Mouse (Mus musculus) gastrocnemius, adult 8-10 months (tissue): ENCODE measurements at regions not wholly inside any gene's neighbourhood (a gene's known extent, or its start where the extent isn't known, plus 50 kb on each side); places are given as distances from the start of the nearest gene placed in this dataset.
"Not testable (repeated sequence)": the region's sequence is repeated elsewhere in the genome, so short reads cannot be mapped to it uniquely, and the experiment has no call there.

ENCODE experiments used
- DNase-seq, 2 experiments: peaks; one replicate each; pipeline ENCODE4 v3.0.0; 2022; ENCODE audit warnings: low spot score in 2 of 2

- DNase-seq: peak; percentile 85 to 87
Observed at GRCm38 (mm10) chr3:21935571-21936261, 140.7 kb upstream of the Tbl1xr1 start.

DNA sequence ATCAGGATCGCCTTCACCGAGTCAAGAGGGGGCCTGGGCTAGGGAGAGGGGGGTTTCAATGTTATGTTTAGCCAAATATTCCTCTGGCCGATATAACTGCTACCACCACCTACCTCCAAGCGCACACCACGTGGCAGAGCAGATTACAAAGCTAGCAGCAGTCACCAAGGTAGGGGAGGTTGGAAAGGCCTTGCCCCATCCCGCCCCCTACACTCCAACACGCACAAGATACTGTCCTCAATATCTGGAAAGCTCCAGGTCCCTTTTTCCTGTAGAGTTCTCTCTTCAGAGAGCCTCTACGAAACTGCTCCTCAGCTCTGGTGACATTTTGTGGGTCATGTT is 140.2 kb upstream of the Tbl1xr1 start:
- DNase-seq: no peak

- no peak for DNase-seq
Observed at GRCm38 (mm10) chr3:21936616-21937015, 139.8 kb upstream of the Tbl1xr1 start.

GRCm38 (mm10) chr3:21937281-21938035 is 139.0 kb upstream of the Tbl1xr1 start:
- no peak for DNase-seq

DNA sequence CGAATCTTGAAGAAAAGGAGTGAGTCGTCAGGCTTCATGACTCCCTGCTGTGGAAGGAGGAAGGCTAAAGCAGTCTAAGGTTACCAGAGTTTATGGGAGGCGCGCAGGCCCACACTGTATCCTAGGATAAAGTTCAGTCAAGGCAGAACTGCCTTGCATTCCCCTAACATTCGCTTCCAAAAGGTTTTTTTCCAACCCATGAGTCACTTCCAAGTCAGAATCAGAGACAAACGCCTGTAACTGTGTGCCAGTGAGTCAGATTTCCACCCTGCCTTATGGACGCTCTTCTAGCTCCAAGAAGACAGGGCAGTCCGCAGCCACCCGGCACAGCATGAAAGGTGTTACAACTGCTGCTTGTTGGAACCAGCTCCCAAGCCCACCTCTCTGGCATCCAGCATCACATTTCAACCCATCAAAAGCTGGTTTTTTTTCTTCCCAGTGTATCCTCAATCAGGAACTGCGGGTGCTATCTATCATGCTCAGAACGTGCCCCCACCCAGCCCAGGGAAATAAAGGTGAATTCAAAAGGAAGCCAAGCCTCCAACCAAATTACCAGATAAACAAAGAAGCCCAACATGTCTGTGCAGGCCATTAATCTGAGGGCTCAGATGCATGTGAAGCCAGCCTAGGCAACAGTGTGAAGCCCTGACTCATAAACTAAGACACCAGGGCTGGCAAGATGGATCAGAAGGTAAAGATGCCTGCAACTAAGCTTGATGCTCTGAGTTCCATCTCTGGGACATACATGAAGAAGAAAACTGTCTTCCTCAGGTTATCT is 138.2 kb upstream of the Tbl1xr1 start:
- peak; percentile 17 to 20 for DNase-seq

DNA sequence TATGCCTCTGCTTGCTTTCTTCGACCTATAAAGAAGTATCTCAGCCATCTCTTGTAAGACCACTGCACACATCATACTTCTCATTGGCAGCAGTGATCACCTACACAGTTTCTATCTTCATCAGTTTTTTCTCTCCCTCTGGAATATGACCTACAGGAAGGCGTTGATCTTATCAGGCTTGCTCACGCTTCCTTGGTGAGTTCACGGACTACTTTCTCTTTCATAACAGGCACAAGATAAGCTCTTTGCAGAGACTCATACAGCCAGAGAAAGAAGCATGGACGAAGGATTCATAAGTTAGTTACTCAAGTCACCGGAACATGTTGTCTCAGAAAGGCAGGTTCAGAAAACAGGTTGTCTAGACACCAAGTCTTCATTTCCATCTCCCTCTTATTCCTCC is 136.7 kb upstream of the Tbl1xr1 start:
- DNase-seq: no peak

- no peak for DNase-seq
Observed at GRCm38 (mm10) chr3:21941596-21941995, 134.9 kb upstream of the Tbl1xr1 start.

DNA sequence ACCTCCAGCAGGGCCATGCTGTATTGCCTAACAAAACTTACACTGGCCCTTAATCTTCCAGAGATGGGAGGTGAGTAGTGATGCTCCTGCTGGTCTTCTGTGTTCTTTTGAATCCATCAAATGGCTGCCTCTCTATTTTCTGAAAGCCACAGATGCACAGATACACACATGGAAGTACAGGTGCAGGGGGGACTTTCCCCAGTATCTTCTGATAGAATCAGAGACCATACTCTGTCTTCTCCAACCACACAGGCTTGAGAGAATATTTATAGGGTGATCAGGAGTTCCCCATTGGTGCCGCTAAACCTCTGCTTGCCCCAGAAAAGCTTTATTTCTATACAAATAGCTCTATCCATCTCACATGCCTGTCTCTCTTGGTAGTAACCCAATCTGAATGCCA is 133.5 kb upstream of the Tbl1xr1 start:
- no peak for DNase-seq

- DNase-seq: no peak
Observed at GRCm38 (mm10) chr3:21945775-21946174, 130.7 kb upstream of the Tbl1xr1 start.

GRCm38 (mm10) chr3:21947320-21948073 is 129.0 kb upstream of the Tbl1xr1 start:
- no peak for DNase-seq

DNA sequence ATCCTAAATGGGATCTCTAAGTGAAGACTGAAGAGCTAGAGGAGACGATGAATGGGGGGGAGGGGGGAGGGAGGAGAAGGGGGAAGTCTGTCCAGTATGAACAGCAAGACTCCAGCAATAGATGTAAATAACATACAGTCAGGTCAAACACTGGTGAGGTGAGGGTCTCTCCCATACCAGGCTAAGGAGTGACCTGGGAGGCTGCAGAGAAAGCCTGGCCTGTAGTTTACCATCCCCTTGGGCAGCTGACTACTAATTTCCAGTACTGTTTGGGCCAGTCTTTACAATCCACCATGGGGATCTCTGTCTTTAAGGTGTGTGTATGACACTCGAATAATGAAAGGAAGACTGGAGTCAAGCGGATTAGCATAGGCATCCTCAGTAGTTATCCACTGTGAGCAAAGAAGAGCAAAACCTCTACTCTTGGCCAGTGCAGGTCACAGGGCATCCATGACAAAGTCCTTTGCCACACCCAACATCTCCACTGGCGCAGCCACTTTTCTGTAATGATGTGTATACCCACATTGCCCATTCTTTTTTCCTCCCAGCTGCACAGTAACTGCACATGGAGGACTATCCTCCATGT is 128.3 kb upstream of the Tbl1xr1 start:
- no peak for DNase-seq

GRCm38 (mm10) chr3:21949459-21949858 is 127.0 kb upstream of the Tbl1xr1 start:
- no peak for DNase-seq

DNA sequence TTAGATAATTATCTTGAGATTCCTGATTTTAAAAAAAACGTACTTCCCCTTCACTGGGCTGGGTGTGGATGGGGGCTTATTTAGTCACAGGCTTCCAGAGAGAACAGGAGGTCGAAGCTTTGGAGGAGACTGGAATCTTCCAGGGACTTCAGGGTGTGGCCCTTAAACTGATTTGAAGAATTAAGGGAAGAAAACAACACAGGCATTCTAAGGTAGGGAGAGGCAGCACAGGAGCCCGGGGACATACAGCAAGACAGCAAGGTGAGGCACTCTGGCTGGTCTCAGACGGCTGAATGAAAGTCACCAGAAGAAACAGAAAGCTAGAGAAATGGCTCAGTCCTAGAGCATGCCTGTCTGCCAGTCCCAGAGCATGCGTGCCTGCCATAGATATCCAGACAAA is 125.9 kb upstream of the Tbl1xr1 start:
- no peak for DNase-seq

DNA sequence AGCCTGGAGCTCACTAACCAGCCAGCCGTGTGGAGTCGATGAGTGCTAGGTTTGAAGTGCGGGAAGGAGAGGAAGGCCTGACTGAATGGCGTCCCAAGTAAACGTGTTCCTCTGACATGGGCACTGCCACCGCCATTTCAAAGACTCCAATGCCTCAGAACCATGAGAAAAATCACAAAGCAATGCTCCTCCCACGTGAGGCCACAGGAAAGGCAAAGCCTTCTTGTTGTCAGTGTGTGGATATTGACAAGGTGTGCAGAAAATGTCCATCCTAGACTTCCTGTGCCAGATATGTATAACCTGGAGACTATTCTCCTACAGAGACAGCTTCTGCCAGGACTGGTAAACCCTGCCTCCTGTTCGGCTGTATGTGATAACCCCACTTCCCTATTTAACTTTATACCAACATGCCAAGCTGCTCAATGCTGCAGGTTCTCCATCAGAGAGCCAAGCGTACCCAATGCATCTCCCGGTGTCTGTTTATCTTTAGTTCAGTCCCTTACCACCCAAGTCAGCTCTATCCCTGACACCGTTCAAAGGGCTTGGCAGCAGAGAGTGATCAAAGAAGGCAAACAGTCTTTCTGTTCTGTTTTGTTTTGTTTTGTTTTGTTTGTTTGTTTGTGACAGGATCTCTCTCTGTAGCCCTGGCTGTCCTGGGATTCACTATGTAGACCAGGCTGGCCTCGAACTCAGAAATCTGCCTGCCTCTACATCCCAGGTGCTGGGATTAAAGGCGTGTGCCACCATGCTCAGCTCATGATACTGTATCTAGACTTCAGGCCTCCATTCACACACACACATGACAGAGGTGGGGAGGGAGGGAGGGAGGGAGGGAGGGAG is 124.8 kb upstream of the Tbl1xr1 start:
- DNase-seq: no peak

DNA sequence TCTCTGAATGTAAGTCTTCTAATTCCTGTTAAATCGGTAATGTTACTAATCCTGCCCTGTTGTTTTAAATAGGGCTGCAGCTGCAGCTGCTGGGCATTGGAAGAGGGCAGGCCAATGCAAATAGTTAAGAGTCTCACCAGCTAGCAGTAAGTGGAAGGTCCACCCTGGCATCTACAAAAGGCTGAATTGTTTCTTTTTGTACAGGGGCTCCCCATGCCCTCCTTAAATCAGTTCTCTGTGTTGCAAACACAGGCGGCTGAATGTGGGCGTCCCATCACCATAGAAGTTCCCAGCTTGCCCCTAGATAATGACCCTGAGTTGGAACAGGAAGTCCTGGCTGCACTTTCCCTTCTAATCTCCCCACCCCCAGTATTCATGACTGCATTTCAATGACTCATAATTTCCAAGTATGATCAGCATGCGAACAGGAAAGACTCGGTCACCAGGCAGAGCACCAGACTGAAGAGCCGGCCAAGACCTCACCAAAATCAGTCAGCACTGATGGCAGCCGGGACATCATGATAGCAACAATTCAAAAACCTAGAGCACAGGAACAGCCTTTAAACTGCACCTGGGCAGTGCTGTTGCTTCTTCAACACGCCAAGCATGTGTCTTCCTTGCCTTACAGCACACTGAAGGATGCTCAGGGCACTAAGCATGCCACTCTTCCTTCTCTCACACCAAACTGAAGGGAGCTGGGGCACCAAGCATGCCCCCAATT is 123.6 kb upstream of the Tbl1xr1 start:
- peak; percentile 59 to 60 for DNase-seq

GRCm38 (mm10) chr3:21953416-21953810 is 123.0 kb upstream of the Tbl1xr1 start:
- DNase-seq: peak in 1 of 2 experiments; percentile 25

GRCm38 (mm10) chr3:21955681-21956080 is 120.8 kb upstream of the Tbl1xr1 start:
- no peak for DNase-seq

DNA sequence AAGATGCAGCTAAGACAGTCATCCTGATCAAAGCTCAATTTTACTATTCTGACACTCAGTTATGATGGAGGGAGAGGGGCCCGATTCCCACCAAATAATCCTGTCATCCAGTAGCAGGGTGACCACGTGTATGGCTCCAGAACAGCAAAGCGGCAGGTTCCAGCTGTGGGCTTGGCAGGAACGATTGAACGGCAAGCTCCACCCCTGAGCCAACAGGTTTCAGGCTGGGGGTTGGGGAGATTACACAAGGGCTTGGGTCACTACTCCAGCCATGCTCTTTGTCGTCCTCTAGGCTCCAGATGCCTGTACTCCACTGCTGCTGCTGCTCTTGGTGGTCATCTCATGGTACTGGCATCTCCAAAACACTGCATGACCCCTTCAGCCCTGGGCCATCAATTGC is 119.3 kb upstream of the Tbl1xr1 start:
- DNase-seq: not testable (repeated sequence)

DNA sequence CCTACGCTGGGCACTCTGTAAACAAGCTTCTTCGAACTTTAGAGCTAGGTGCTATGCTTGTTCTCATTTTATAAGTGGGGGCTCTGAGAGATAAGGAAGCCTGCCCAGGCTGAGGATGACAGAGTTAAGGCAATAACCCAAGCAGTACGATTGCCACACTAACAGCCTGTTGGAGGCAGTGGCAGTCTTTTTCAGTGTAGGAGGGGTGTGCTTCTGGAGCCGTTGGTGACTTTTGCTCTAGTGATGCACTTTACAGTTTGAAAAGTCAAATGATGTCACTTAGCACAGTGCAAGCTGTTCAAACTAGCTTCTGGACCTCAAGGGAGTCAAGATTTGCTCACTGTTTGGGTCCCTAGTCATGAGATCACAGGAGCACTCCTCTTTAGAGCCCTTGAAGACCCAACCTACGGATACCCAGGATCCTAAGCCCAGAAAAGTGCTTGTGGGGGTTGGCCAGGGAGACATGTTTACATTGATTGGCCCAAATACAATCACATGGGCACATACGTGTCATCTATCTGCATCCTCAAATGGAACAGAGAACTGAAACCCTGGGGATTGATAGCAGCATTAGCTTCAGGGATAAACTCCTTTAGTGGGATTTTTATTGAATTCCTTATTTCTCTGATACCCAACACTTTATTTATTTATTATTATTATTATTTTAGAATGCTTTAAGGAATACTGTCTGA is 117.7 kb upstream of the Tbl1xr1 start:
- DNase-seq: no peak
